Mouse (Mus musculus) cortical plate, adult 2 months (tissue): ENCODE results near the gene BC004004. TPM values are rescaled to one million over a fixed set of nuclear protein-coding genes. Genes with fewer than 3 reads are reported as not detected.
"Not testable (repeated sequence)": the region's sequence is repeated elsewhere in the genome, so short reads cannot be mapped to it uniquely, and the experiment has no call there.

Experiments
- H3K27ac ChIP-seq: fragments of 200-500 bp; 2 replicates; pipeline ENCODE4 v1.5.1; 2012; ENCODE audit warnings: low read length, control low read depth, inconsistent platforms; ENCODE audit not compliant: insufficient read depth
- H3K4me1 ChIP-seq: fragments of 200-500 bp; 2 replicates; pipeline ENCODE4 v1.6.1; 2011; ENCODE audit warnings: low read length; ENCODE audit not compliant: control insufficient read depth, insufficient read depth
- H3K4me3 ChIP-seq: fragments of 200-500 bp; 2 replicates; pipeline ENCODE4 v1.5.1; 2011; ENCODE audit warnings: mild to moderate bottlenecking, low read length, control low read depth; ENCODE audit not compliant: insufficient read depth
- CTCF ChIP-seq: fragments of 200-500 bp; IDR thresholded peaks from 2 replicates; pipeline ENCODE4 v1.5.1; 2011; ENCODE audit warnings: mild to moderate bottlenecking, control low read depth, low read length; ENCODE audit not compliant: insufficient read depth; ENCODE audit errors: extremely low read depth
- POLR2A ChIP-seq: fragments of 200-500 bp; IDR thresholded peaks from 2 replicates; pipeline ENCODE4 v1.6.1; 2011; ENCODE audit warnings: mild to moderate bottlenecking, low read length, control low read depth; ENCODE audit not compliant: insufficient read depth; ENCODE audit errors: extremely low read depth
- polyA plus RNA-seq: library from polyadenylated mRNA; depleted of rRNA; stranded (reverse); fragments of >200 nt; gene quantifications from 2 replicates; pipeline ENCODE4 v1.2.3, GENCODE M21; 2012

The BC004004 gene
- polyA plus RNA-seq, 1 experiment: 92.1 TPM

DNA sequence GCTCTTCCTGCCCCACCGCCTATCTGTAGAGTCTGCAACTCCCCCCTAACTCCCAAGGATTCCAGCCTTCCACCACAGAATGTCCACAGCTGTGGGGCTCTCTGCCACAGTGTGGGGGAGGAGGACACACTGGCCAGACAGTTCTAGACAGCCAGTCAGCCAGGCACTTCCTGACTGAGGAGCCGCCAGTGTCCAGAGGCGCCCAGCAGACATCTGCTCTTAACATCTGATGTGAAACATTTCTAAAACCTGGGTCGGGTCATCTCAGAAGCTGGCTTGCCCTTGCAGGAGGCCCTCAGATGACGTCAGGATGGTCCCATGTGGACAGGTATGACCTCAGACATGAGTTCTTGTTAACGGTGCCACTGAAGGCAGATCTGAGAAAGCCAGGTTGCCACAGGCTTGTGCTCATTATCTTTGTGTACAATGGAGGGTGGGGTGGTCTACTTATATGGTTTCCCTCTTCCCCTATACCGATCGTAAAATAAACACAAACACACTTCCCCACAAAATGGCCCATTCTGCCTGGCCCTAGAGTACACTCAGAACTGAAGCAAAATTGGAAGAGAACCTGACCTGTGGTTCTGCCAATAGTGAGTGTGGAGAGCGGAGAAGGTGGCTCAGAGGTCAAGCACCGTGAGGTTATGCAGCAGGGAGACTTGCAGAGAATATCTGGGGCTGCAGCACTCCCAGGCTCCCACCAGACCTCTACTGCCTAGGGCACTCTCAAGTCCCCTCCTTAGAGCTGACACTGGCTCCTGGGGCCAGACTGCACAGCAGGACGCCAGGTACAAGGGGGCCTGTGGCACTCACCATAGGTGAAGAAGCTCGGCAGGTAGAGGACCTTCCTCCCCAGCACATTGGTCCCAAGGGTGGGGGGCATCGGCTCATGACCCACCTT lies 73.7 kb downstream of the BC004004 start:
- TF ChIP-seq POLR2A (no peak), CTCF (no peak)
- H3K27ac ChIP-seq: peak overlapping the region; percentile 12; the same call in 1 of the 2 replicates
- no peak overlapping the region for H3K4me3 ChIP-seq
- H3K4me1 ChIP-seq: peaks cover 9% of the 10 kb centered on the region

GRCm38 (mm10) chr17:29343241-29343640 lies 74.7 kb downstream of the BC004004 start:
- no peak overlapping the region for H3K4me3 ChIP-seq
- H3K4me1 ChIP-seq: peaks cover 9% of the 10 kb centered on the region
- TF ChIP-seq CTCF (no peak), POLR2A (no peak)
- no peak overlapping the region for H3K27ac ChIP-seq

DNA sequence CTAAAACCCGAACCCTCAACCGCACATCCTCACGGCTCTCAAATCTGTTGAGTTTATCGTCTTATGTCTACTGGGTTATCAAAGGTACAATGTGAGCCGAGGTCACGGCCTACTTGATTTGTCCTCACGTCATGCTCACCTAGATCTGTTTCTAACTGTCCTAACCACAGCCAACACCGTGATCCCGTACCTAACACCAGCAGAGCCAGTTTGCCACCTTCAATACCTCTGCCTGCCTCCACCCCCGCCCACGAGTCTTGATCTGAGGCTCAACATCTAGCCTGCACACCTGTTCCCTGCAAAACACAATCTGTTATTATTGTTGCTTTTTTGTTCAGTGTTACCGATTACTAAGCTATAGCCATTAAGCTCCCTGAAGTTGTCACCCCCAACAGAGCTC lies 76.7 kb downstream of the BC004004 start:
- Histone ChIP-seq H3K4me1 (peaks cover 6% of the 10 kb centered on the region; the same call in 1 of the 2 replicates), H3K4me3 (peak overlapping the region; percentile 93; the same call in 1 of the 2 replicates), H3K27ac (no peak overlapping the region)
- no peak for TF ChIP-seq CTCF
- TF ChIP-seq POLR2A: no peak

- H3K4me3 ChIP-seq: peak overlapping the region; percentile 93
- H3K4me1 ChIP-seq: peaks cover 6% of the 10 kb centered on the region; the same call in 1 of the 2 replicates
- no peak for TF ChIP-seq CTCF
- TF ChIP-seq POLR2A: 0 out of 2 replicates have a peak, but pooled peaks have one; percentile 38
- peak overlapping the region; percentile 88 for H3K27ac ChIP-seq
These were observed 78.0 kb downstream of the BC004004 start for GRCm38 (mm10) chr17:29346496-29347125.

DNA sequence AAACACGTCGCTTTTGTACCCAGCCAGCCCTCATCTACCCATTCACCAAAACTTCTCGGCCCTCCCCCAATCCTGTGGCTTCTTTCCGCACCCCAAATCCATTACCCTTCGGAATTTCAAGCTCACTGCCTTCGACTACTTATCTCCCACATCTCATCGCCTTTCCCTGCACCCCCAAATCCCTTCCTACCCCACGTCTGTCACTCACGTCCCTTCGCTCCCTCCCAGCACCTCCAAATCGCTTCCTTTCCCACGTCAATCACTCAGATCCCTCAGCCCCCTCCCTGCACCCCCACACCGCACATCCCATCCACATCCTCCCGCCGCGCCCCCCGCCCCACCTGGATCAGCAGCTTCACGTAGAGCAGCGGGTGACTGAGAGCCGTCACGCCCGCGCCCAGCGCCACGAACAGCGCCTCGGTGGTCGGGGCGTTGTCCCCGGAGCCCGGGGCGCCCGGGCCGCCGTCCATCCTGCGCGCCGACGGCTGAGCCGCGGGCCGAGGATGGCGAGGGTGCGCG lies 78.6 kb downstream of the BC004004 start:
- Histone ChIP-seq H3K4me1 (peaks cover 4% of the 10 kb centered on the region; the same call in 1 of the 2 replicates), H3K4me3 (peak overlapping the region; percentile 93), H3K27ac (peak overlapping the region; percentile 88)
- TF ChIP-seq CTCF (no peak), POLR2A (no peak)

- peak within 1 kb of the TSS; percentile 93 for H3K4me3 ChIP-seq
- TF ChIP-seq POLR2A (peak; percentile 80; the same call in 1 of the 2 replicates), CTCF (no peak)
- H3K27ac ChIP-seq: peak within 1 kb of the TSS; percentile 88
- peaks cover 2% of the 10 kb centered on the region; the same call in 1 of the 2 replicates for H3K4me1 ChIP-seq
These were observed 79.2 kb downstream of the BC004004 start, which contains the start of gene Mtch1 for GRCm38 (mm10) chr17:29347645-29348256. Gene Mtch1, minus strand, starts transcription at chr17:29347934.

DNA sequence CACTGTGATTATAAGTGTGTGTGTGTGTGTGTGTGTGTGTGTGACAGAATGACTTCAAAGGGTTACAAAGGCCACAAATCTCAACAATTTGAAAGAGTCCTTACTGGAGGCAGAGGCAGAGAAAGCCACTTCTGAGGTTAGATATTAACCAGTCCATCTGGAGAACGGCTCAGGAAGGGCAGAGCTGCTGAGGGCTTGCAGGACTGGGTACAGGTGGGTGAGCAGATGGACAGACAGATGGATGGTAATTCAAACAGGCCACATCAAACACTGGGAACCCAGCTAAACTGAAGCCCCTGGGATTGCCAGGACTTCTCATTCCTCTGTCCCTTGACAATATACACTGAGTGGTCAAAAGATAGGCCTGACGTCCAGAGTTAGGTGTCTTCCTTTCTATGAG lies 80.4 kb downstream of the BC004004 start:
- Histone ChIP-seq H3K4me3 (no peak overlapping the region), H3K27ac (no peak overlapping the region), H3K4me1 (peaks cover 2% of the 10 kb centered on the region; the same call in 1 of the 2 replicates)
- no peak for TF ChIP-seq POLR2A
- TF ChIP-seq CTCF: no peak

GRCm38 (mm10) chr17:29351056-29351455 lies 82.5 kb downstream of the BC004004 start:
- H3K4me1 ChIP-seq, H3K27ac ChIP-seq: not testable (repeated sequence)

GRCm38 (mm10) chr17:29355461-29355840 lies 86.9 kb downstream of the BC004004 start:
- peaks cover 5% of the 10 kb centered on the region for H3K4me1 ChIP-seq
- peak overlapping the region; percentile 60 for H3K27ac ChIP-seq
- TF ChIP-seq POLR2A: no peak
- no peak for TF ChIP-seq CTCF
- H3K4me3 ChIP-seq: no peak overlapping the region

More at GRCm38 (mm10) chr17:29351056-29351455, 82.5 kb downstream of the BC004004 start:
- H3K4me3 ChIP-seq: not testable (repeated sequence)
